Mouse (Mus musculus): ENCODE measurements at regions not wholly inside any gene's neighbourhood (a gene's known extent, or its start where the extent isn't known, plus 50 kb on each side); places are given as distances from the start of the nearest gene placed in this dataset.

DNA sequence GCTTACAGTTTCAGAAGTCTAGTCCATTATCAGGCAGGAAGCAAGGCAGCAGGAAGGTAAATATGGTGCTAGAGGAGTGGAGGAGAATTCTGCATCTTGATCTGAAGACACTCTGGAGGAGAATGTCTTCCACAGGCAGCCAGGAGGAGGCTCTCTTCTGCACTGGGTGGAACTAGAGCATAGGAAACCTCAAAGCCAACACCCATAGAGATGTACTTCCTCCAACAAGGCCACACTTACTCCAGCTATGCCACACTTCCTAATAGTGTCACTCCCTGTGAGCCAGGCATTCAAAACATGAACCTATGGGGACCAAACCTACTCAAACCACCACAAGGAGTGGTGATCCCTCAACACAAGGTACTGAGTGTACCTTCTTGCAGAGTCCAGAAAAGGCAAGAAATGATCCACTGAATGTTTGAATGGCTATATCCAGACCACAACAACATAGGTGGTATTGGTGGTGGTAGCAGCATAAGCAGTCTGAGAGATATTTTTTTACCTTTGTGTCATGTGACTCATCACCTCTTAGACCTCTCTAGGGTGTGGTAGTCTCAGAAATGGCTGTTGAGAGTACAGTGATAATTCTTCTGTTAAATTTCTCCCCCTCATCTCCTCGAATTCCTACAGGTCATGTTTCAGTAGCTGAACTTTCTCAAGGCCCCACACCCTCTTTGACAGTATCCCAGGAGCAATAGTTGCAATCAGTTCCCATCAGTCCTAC, 152.3 kb upstream of the Mbnl1 start:
- DNase-seq = no peak

DNA sequence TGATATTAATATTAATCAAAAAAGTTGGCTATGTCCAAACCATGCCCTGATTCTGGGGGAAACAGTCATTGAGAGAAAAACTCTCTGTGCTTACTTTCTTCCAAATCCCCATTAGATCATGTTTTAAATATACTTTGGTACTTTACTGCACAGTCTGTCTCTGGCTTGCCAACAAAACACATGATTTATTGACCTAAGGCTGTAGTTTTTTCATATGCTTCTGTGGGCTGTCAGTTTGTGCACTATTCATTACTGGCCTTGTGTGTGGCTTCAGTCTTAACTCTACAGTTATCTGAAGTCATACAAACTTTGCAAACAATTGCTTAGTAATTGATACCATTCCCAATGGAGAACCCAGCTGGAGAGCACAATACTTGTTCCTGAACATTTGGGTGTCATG, 149.1 kb upstream of the Mbnl1 start:
- DNase-seq = no peak

DNA sequence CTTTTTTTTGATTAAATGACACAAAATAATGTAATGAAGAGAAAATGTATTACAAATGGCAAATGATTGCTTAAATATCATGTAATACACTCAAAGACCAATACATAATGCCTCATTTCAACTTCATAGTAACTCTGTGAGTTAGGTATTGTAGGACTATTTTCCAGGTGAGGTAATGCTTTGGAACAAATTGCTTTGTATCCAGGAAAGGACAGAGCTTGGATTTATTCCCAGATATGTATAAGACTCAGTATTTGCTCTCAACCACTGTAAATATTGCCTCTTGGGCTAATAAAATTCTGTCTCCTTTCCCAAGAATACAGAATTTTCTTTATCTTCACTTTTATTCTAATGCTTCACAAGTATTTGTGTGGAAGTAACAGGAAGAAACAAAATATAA, 148.2 kb upstream of the Mbnl1 start:
- DNase-seq = no peak

DNA sequence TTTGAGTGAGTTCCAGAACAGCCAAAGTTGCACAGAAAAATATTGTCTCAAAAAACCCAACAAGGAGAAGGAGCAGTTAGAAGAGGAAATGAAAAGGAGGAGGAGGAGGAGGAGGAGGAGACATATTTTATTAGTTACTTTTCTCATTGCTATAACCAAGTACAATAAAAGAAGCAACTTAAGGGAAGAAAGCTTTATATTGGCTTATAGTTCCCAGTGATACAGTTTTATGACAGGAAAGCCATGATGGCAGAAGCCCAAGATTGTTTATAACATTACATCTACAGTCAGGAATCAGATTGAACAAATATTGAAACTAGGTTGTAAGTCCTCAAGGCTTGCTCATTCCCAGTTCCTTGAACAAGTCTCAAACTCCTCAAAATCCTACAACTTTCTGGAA, 147.7 kb upstream of the Mbnl1 start:
- DNase-seq = no peak

DNA sequence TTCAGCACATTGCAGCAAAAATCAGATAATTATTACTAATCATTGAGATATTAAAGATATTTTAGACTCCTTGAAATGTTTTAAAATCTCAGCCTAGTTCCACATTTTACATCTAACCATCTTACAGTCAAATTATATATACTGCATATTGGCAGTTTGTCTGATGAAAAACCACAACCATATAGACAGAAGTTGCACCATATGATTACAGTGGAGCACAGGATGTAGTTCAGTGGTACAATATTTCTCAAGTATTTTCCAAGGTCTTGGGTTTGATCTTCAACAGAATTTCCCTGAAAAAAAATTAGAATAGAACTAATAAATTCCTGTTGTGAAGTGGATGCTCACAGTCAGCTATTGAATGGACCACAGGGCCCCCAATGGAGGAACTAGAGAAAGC, 140.2 kb upstream of the Mbnl1 start:
- no peak for DNase-seq

DNA sequence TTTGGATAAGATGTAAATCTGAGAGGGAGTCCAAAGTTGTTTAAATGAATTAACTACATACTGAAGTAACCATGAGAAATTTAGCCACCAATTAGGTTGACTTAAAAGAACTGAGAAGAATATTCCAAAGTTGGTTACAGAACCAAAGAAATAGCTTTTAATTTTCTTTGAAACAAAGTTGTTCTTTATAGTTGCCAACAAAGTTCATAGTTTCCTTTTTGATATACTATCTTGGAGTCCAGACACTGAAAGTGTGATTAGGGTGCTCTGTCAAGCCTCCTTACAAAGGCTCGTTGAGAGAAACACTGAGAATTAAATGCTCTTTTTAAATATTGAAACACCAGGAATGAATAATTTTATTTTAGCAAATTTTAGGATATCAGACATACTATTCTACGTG, 139.0 kb upstream of the Mbnl1 start:
- no peak for DNase-seq

DNA sequence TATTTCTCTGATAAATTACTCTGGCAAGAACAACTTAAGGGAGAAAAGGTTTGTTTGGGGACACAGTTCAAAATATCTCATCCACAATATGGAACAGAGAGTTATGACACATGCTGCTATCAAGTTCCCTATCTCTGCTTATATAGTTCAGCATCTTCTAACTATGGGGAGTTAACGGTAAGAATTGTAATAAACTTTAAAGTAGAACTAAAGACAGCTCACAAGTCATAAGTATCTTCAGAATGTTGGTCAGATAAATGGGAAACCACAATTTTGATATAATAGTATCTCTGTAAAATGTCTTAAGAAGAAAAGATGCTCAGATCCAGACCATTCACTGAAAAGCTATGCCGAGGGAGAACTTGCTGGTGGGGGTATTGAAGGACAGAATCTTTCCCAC, 138.5 kb upstream of the Mbnl1 start:
- DNase-seq = no peak

DNA sequence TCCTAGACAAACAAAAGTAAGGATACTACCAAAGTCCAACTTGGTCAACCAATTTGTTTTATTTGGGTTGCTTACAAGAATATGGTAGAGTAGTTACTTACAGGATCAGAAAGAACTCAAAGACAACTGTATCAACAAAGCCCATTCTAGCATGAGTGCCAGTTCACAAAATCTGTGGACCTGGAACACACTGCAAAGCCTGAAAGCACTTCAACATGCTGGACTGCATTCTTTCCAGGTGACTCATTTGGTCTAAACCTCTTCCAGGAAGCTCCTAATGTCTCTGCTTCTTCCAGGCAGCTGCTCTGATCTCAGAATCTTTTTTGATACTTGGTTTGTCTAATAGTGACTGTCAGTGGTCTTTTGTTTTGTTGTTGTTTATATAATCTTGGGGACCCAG, 126.2 kb upstream of the Mbnl1 start:
- no peak for DNase-seq

DNA sequence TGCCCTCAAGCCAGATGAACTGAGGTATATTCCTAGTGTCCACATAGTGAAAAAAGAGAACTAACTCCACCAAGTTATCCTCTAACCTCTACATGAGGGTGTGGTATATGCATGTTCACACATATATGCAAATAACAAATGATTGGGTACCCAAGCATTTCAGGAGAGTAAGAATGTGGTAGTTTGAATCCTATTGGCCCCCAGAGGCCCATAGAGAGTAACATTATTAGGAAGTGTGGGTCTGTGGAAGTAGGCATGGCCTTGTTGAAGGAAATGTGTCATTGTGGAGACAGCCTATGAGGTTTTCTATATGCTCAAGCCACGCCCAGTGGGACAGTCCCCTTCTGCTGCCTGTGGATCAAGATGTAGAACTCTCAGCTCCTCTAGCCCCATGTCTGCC, 125.6 kb upstream of the Mbnl1 start:
- DNase-seq = no peak

DNA sequence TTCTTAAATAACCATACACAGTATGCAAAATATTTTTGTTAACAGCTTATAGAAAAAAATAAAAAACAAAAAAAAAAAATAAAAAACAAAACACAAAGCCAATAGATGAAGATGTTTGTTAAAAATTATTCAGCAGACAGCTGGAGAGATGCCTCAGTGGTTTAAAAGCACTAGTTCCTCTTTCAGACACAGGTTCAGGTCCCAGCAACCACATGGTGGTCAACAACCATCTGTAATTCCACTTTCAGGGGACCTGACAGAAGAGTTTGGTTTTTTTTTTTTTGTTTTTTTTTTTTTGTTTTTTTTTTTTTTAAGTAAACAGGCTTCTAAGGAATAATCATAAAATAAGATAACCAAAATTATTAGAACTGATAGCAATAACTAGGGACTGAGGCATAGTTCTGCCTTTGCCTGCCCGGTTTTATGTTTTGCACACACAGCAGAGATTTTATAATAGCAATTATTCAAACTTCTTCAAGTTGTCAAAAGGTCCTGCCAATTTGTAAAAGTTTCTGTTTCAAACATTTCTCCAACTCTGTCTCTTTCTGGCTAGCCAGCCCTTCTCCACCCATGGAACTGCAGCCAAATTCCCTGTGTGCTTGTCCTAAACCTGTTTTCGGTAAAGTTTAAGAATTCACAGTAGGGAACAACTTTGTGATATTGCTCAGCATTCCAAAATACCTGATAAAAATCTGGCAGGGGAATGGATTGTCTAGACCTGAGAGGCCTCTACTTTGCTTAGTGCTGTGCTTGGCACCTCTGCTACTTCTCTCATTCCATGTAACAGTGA, 101.3 kb upstream of the Mbnl1 start:
- no peak for DNase-seq

DNA sequence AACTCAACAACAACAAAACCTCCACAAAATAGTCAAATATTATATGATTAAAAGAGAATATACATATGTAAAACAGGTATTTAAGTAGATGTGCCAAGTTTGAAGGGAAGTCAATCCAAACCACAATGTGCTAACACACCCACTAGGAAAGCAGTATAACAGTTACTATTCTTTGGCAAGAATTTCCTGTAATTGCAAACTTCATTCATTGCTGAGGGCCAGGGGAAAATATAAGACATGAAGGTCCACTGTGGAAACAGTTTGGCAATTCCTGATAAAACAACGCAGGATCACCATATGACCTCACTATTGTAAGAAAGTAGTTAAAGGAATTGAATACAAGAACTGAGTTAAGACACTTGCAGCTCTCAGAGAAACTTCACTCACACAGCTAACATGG, 99.0 kb upstream of the Mbnl1 start:
- DNase-seq = no peak

DNA sequence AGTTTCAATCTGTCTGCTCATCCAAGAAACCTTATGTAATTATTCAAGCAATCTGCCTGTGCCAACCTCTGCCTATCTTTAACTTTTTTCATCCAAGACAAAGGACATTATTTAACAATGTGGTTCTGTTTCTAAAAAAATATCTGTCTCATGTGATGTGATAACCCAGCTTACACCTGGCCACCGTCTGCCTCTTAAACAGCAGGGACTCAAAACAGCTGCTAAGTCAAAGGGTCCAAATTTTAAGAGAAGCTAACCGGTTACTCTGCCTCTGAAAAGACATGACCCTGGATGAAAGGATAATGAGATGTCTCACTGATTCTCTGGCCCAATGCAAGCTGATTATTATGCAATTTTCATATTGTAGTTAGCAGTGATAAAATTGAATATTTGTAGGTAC, 84.0 kb upstream of the Mbnl1 start:
- DNase-seq = no peak

DNA sequence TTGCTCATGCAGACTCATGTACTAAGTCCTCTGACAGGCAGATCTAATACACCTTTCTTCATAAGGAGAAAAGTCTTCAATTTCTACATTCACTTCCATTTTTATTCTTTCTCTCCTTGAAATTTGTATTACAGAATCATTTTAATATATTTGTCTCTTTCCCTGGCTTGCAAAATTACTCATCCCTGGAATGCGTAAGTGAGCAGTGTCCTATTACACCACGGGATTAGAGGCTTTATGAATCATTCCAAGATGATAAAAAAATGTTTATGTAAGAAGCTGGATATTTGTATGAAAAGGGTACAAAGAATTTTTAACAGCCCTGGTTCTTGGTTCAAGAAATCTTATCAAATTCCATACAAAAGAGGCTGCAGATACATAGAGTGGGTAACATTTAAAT, 83.6 kb upstream of the Mbnl1 start:
- no peak for DNase-seq

DNA sequence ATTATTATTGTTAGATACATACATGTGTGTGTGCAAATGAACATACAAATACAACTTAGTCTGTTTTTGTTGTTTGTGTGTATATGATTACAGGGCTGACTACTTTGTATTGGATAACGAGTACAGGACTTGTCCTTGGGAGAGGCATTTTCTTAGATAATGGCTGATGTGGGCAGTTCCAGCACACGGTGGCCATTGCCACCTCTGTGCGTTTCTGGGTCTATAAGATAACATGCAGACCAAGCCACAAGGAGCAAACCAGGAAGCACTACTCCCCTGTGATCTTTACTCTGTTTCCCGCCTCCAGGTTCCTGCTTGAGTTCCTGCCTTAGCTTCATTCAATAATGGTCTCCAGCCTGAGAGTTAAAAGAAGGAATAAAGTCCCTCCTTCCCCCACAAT, 77.3 kb upstream of the Mbnl1 start:
- DNase-seq = no peak

DNA sequence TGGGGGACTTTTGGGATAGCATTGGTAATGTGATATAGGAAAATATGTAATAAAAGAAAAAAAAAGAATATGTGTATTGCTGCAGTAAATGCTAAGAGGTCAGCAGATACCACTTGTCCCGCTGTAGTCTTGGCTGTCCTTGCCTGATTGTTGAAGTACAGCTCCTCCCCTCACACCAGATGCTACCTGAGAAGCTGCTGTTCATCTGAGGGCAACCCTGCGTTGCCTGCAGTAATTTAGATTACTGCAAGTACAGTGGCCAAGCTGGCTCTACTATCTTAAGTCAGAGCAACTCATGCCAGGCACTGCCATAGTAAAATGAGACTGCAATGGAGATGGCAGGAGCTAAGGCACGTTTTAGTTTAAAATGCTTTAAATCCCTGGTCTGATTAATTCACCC, 75.7 kb upstream of the Mbnl1 start:
- no peak for DNase-seq

DNA sequence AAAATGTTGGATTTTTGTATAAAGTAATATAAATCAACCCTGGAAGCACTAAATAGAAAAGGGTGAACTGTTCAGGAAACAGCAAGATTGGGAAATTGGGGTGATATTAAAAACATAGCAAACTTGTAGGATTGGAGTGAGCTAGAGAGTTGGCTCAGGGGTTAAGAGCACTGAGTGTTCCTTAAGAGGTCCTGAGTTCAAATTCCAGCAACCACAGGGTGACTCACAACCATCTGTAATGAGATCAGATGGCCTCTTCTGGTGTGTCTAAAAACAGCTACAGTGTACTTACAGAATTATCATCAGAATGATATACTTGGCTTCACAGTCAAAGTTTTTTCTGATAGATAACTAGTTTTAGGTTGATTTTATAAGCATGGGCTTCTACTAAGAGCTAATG, 73.8 kb upstream of the Mbnl1 start:
- no peak for DNase-seq

DNA sequence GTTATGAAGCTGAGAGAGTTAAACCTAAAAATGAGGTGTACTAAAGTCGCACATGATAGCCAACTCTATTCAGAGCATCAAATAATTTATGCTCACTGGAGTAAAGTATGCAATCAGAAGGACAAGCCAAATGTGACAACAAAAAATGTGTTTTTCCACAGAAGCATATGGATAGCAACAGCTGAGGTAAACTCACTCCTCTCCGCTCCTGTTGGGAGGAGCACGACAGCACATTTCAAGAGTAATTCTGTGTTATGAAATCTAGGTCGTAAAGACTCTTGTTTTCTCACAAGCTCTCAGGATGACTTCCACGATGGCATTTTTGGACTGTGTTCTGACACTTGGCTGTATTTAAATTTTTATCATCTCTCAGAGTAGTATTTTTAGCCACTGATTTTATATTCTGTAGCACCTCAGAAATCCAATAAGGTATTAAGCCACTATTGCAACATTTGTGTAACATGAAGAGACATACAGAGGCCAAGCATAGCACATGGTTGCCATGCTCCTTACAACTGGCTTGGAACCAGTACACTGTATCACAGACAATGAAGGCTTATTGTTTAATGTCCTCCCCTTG, 70.3 kb upstream of the Mbnl1 start:
- DNase-seq = no peak

DNA sequence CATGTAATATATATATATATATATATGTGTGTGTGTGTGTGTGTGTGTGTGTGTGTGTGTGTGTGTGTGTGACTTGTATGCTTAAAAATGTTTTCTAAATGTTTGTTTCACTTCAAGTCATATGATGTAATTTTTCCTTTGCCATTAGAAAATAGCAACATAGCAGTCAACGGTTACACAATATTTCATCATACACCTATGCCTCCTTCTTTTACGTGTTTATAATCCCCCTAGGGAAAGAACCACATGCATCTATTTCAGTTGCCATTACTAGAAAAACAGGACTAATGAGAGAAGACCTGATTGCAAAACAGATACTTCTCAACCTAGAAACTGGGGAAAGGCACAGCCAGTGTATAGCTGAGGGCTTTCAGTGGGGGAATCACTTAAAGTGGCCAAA, 65.2 kb upstream of the Mbnl1 start:
- no peak for DNase-seq

DNA sequence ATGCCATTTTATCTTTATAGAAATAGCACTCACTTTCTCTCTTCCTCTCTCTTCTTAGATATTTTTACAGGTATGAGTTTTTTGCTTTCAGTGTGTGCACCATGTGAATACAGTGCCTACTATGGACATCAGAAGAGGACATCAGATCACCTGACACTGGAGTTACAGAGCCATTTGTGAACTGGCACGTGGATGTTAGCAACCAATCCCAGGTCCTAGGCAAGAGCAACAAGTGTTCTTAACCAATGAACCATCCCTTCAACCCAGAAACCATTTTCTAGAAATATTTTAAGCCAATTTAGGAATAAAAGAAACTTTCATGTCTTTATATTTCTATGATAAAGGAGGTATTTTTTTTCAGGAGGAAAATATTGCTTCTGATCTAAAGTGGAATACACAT, 64.7 kb upstream of the Mbnl1 start:
- no peak for DNase-seq

DNA sequence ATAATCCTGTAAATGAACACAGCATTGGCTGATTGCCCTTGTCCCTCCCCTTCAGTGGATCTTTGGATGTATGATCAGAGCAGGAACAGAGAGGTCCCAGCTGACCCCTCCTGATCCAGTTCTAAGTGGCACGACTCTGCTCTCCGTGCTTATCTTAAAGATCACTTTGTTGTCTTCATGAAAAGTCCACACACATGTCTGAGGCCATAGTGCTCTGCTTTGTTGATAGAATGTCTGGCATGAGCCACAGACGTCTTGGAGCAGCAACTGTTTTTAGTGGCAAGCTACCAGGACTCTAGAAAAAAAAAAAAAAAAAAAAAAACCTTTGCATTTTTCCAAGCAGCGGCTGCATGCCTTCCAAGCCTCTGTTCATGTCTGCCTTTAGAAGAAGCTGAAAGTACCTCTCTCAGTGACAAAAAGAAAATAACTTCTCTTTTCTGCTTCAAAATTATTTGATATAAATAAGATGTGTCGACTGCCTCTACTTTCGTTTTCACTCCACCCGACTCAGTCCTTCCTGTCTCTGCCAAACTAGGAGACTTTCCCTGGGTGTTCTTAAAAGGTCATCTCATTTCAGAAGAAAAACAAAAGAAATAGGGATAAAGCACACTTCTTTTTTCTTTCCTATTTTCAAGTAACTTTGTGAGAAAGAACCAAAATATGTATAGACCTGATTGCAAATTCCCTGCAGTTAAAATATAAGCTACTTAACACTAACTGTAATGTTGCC, 63.9 kb upstream of the Mbnl1 start:
- peak; percentile 31 to 39 for DNase-seq

DNA sequence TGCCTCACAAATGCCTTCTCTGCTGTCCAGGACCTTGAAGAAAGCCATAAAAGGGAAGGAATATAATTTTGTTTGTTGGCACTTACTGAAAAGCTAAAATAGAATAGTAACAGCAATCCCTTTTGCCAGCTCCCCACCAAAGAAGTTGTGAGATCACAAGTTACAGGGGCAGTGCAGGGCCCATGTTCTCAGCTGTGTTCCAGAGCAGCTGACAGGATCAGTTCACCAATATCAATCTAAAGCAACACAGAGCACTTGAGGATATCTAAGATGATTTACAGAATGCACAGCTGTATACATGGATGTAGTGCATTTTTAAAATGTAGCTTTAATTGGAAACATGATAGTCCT, 63.4 kb upstream of the Mbnl1 start:
- no peak for DNase-seq

DNA sequence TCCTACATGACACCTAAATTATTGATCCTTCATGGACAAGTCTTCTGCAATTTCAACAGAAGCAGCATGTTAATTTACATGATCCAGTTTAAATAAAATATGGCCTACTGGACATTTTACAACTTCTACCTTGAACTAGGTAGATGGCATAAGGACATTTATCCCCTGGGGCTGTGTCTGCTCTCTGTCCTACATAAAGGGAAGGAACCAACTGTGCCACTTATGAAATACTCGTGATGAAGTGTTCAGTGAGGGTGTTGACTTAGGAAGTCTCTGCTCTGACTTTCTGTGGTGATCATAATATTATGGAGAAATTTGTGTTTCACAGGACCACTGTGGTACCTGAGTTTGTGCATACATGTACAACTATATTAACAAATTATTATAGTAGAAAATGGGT, 60.9 kb upstream of the Mbnl1 start:
- DNase-seq = no peak

DNA sequence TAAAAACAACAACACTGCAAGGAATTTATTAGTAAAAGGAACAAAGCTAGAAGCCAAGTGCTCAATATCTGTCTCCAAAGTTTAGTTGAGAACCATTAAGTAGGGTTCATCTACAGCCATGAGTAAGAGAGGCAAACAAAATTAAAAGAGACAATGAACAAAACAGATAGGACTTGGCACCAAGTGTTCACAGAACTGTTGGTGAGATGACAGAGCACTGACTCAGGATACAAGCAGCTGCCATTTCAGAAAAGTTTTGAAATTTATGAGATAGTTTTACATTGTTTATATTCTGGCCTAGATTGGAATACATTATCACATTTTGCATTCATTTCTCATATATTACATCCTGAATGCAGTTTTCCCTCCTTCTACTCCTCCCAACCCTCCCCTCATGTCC, 60.4 kb upstream of the Mbnl1 start:
- no peak for DNase-seq

DNA sequence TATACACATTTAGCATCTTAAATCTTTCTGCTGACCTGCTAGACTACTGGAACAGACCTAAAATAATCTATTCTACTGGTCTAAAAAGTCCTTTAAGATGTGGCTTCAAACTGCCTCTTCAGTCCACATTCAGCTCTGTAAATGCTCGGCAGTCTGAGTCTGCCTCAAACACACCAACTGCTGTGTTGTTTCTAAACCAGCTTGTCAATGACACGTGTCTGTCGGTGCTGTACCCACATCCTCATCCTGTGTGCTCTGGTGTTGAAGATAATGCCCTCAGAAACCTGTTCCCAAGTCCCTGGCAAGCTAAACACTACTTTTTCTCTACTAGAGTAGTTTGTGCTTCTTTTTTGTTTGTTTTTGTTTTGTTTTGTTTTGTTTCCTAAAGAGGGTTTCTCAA, 58.9 kb upstream of the Mbnl1 start:
- no peak for DNase-seq

Data from cerebellum, postnatal 25 days (tissue).